Mouse (Mus musculus) retina, embryonic 14.5 days (tissue): ENCODE measurements around the gene Oas1f.
"Not testable (repeated sequence)": the region's sequence is repeated elsewhere in the genome, so short reads cannot be mapped to it uniquely, and the experiment has no call there.

Experiments used
- DNase-seq: peaks from one replicate; pipeline ENCODE4 v3.0.0-alpha.2; 2015; ENCODE audit warnings: low spot score

Gene Oas1f

GRCm38 (mm10) chr5:120871469-120871868 lies 24.3 kb downstream of the Oas1f start:
- no peak for DNase-seq

GRCm38 (mm10) chr5:120876839-120877238 lies 29.7 kb downstream of the Oas1f start:
- DNase-seq, result not testable (repeated sequence)

GRCm38 (mm10) chr5:120877407-120877806 lies 30.2 kb downstream of the Oas1f start:
- DNase-seq, result not testable (repeated sequence)

- DNase-seq, result not testable (repeated sequence)
These were observed 31.6 kb downstream of the Oas1f start for GRCm38 (mm10) chr5:120878803-120879202.

- not testable (repeated sequence) for DNase-seq
These were observed 34.5 kb downstream of the Oas1f start for GRCm38 (mm10) chr5:120881681-120882080.

- DNase-seq, result not testable (repeated sequence)
These were observed 40.2 kb downstream of the Oas1f start, which contains the start of gene Oas1g for GRCm38 (mm10) chr5:120887413-120887812. Oas1g (minus strand) TSS chr5:120887613.

GRCm38 (mm10) chr5:120887831-120888230 lies 40.7 kb downstream of the Oas1f start:
- DNase-seq, result no peak

- not testable (repeated sequence) for DNase-seq
These were observed 41.2 kb downstream of the Oas1f start for GRCm38 (mm10) chr5:120888294-120888815.

GRCm38 (mm10) chr5:120890026-120890425 lies 42.9 kb downstream of the Oas1f start:
- no peak for DNase-seq

- no peak for DNase-seq
These were observed 43.8 kb downstream of the Oas1f start for GRCm38 (mm10) chr5:120890991-120891390.

- DNase-seq, result not testable (repeated sequence)
These were observed 44.5 kb downstream of the Oas1f start for GRCm38 (mm10) chr5:120891566-120892242.

GRCm38 (mm10) chr5:120892243-120892660 lies 45.1 kb downstream of the Oas1f start:
- no peak for DNase-seq

- not testable (repeated sequence) for DNase-seq
These were observed 46.7 kb downstream of the Oas1f start for GRCm38 (mm10) chr5:120893866-120894265.

- not testable (repeated sequence) for DNase-seq
These were observed 47.5 kb downstream of the Oas1f start for GRCm38 (mm10) chr5:120894692-120895091.

GRCm38 (mm10) chr5:120895231-120895900 lies 48.2 kb downstream of the Oas1f start:
- DNase-seq, result no peak

- DNase-seq, result no peak
These were observed 51.1 kb downstream of the Oas1f start for GRCm38 (mm10) chr5:120898307-120898706.

- DNase-seq, result no peak
These were observed 51.6 kb downstream of the Oas1f start for GRCm38 (mm10) chr5:120898726-120899125.

- DNase-seq, result no peak
These were observed 53.5 kb downstream of the Oas1f start for GRCm38 (mm10) chr5:120900666-120901065.

GRCm38 (mm10) chr5:120902056-120902455 lies 54.9 kb downstream of the Oas1f start:
- no peak for DNase-seq

- not testable (repeated sequence) for DNase-seq
These were observed 59.9 kb downstream of the Oas1f start, which contains the start of gene Oas1a for GRCm38 (mm10) chr5:120906791-120907733. Oas1a (minus strand) TSS chr5:120907521.
